Mouse (Mus musculus) embryonic facial prominence, embryonic 14.5 days (tissue): ENCODE measurements at regions not wholly inside any gene's neighbourhood (a gene's known extent, or its start where the extent isn't known, plus 50 kb on each side); places are given as distances from the start of the nearest gene placed in this dataset.

Experiments
- ATAC-seq: fragments of 200-750 bp; cut with Nextera tagmentation; 2 replicates; pipeline ENCODE4 v1.8.0; 2017; ENCODE audit warnings: low read depth, moderate number of reproducible peaks, moderate TSS enrichment
- DNase-seq: peaks from one replicate; pipeline ENCODE4 v3.0.0-alpha.2; 2015; ENCODE audit warnings: low spot score
- H3K27ac ChIP-seq: fragments of 300-500 bp; sonication (generic); replicated peaks from 2 replicates; pipeline ENCODE4 v1.5.1; 2014; ENCODE audit warnings: low read depth, mild to moderate bottlenecking, low read length, moderate library complexity
- H3K27me3 ChIP-seq: fragments of 300-500 bp; sonication (generic); replicated peaks from 2 replicates; pipeline ENCODE4 v1.6.1; 2014; ENCODE audit warnings: low read length; ENCODE audit not compliant: control insufficient read depth, insufficient read depth
- H3K36me3 ChIP-seq: fragments of 300-500 bp; sonication (generic); 2 replicates; pipeline ENCODE4 v1.6.1; 2014; ENCODE audit warnings: low read length, mixed read lengths; ENCODE audit not compliant: control insufficient read depth, insufficient read depth
- H3K4me1 ChIP-seq: fragments of 300-500 bp; sonication (generic); 2 replicates; pipeline ENCODE4 v1.6.1; 2014; ENCODE audit warnings: antibody characterized with exemption, low read length; ENCODE audit not compliant: control insufficient read depth, insufficient read depth
- H3K4me2 ChIP-seq: fragments of 300-500 bp; sonication (generic); 2 replicates; pipeline ENCODE4 v1.6.1; 2014; ENCODE audit warnings: low read depth, mild to moderate bottlenecking, low read length, moderate library complexity, mixed read lengths
- H3K4me3 ChIP-seq: fragments of 300-500 bp; sonication (generic); 2 replicates; pipeline ENCODE4 v1.5.1; 2014; ENCODE audit warnings: low read depth, mild to moderate bottlenecking, low read length
- H3K9ac ChIP-seq: fragments of 300-500 bp; sonication (generic); 2 replicates; pipeline ENCODE4 v1.6.1; 2014; ENCODE audit warnings: low read depth, mild to moderate bottlenecking, low read length, moderate library complexity, mixed read lengths
- H3K9me3 ChIP-seq: fragments of 300-500 bp; sonication (generic); 2 replicates; pipeline ENCODE4 v1.6.1; 2016; ENCODE audit warnings: low read length; ENCODE audit not compliant: control insufficient read depth
- WGBS: fragments of 180-500 bp; shearing (Covaris S2); extraction: QIAGEN DNeasy Blood & Tissue Kit; methylation state at CpG from one replicate; pipeline ENCODE4 v1.1.7; 2014; 5-methylcytosine and 5-hydroxymethylcytosine counted together

- ATAC-seq (no peak), DNase-seq (no peak)
- H3K4me1 ChIP-seq = no peaks in the 10 kb centered on the region
- H3K4me3 ChIP-seq = no peak overlapping the region
- H3K27ac ChIP-seq = no peak overlapping the region
- H3K9ac ChIP-seq = no peak overlapping the region
- no peaks in the 10 kb centered on the region for H3K36me3 ChIP-seq
- H3K27me3 ChIP-seq = no peaks in the 10 kb centered on the region
- no peaks in the 10 kb centered on the region for H3K9me3 ChIP-seq
- no peak overlapping the region for H3K4me2 ChIP-seq
- WGBS = 76% methylated on average over 4 of the region's 4 CpGs
Measured at GRCm38 (mm10) chr13:75523293-75524278, 183.0 kb upstream of the Ell2 start.

GRCm38 (mm10) chr13:75524481-75524880 is 182.1 kb upstream of the Ell2 start:
- no peaks in the 10 kb centered on the region for H3K27me3 ChIP-seq
- no peak for DNase-seq
- 85% methylated on average over 4 of the region's 4 CpGs for WGBS

GRCm38 (mm10) chr13:75531566-75531965 is 175.0 kb upstream of the Ell2 start:
- Histone ChIP-seq H3K4me2 (no peak overlapping the region), H3K9me3 (no peaks in the 10 kb centered on the region), H3K4me3 (no peak overlapping the region), H3K27me3 (no peaks in the 10 kb centered on the region), H3K36me3 (no peaks in the 10 kb centered on the region), H3K27ac (no peak overlapping the region), H3K9ac (no peak overlapping the region), H3K4me1 (no peaks in the 10 kb centered on the region)
- peak; percentile 8 for DNase-seq
- ATAC-seq = no peak
- WGBS = 86% methylated on average over 1 of the region's 1 CpGs

More at GRCm38 (mm10) chr13:75524481-75524880, 182.1 kb upstream of the Ell2 start:
- Histone ChIP-seq H3K27ac (no peak overlapping the region), H3K9ac (no peak overlapping the region), H3K4me1 (no peaks in the 10 kb centered on the region), H3K4me2 (no peak overlapping the region), H3K4me3 (no peak overlapping the region), H3K36me3 (no peaks in the 10 kb centered on the region), H3K9me3 (no peaks in the 10 kb centered on the region)
- ATAC-seq = no peak

- no peaks in the 10 kb centered on the region for H3K27me3 ChIP-seq
- ATAC-seq = peak; percentile 92
- no peaks in the 10 kb centered on the region for H3K9me3 ChIP-seq
- peak; percentile 82 for DNase-seq
- no peak overlapping the region for H3K9ac ChIP-seq
- H3K4me1 ChIP-seq = no peaks in the 10 kb centered on the region
- no peaks in the 10 kb centered on the region for H3K36me3 ChIP-seq
- H3K27ac ChIP-seq = no peak overlapping the region
- no peak overlapping the region for H3K4me2 ChIP-seq
- no peak overlapping the region for H3K4me3 ChIP-seq
- 57% methylated on average over 2 of the region's 2 CpGs for WGBS
Measured at GRCm38 (mm10) chr13:75541446-75541845, 165.1 kb upstream of the Ell2 start.

DNA sequence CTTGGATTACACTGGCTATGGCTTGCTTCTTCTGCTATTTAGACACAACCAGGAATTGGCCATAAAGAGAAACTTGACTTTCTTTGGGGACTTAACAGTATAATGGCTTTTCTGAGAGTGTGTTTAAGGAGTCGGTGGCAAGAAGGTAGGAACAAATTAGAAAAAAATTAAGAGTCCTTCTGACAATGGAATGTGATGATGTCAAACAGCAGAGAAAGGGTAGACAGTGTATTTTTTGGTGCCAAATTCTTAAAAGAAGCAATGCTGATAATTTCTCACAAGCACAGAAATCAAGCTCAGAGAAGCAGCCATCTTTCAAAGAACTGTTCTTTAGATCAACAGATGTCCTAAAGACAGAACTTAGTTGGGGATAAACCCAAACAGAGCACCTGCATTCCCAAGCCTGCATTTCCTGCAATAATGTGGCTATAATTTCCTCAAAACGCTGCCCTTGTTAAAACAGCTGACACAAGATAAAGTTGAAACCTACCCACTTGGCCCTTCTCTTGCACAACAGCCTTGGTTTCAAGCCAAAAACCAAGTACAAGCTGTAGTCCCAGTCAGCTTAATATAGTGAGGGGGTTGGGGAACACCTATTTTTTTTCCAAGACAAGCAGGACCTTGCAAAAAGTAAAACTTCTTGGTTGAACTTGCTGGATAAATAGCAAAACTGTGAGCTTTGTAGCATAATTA is 164.2 kb upstream of the Ell2 start:
- WGBS = 67% methylated on average over 2 of the region's 2 CpGs

GRCm38 (mm10) chr13:75542946-75543327 is 163.6 kb upstream of the Ell2 start:
- no peak overlapping the region for H3K4me2 ChIP-seq
- no peaks in the 10 kb centered on the region for H3K36me3 ChIP-seq
- H3K9ac ChIP-seq = no peak overlapping the region
- H3K4me3 ChIP-seq = no peak overlapping the region
- no peak overlapping the region for H3K27ac ChIP-seq
- ATAC-seq = no peak
- H3K4me1 ChIP-seq = no peaks in the 10 kb centered on the region
- DNase-seq = no peak
- no peaks in the 10 kb centered on the region for H3K27me3 ChIP-seq
- H3K9me3 ChIP-seq = no peaks in the 10 kb centered on the region

More for the DNA sequence above, 164.2 kb upstream of the Ell2 start:
- H3K4me1 ChIP-seq = no peaks in the 10 kb centered on the region
- no peak overlapping the region for H3K27ac ChIP-seq
- peak; percentile 50; the same call in 1 of the 2 replicates for ATAC-seq
- H3K4me2 ChIP-seq = no peak overlapping the region
- H3K36me3 ChIP-seq = no peaks in the 10 kb centered on the region
- H3K4me3 ChIP-seq = no peak overlapping the region
- no peak overlapping the region for H3K9ac ChIP-seq
- peak; percentile 57 for DNase-seq
- no peaks in the 10 kb centered on the region for H3K9me3 ChIP-seq
- no peaks in the 10 kb centered on the region for H3K27me3 ChIP-seq

DNA sequence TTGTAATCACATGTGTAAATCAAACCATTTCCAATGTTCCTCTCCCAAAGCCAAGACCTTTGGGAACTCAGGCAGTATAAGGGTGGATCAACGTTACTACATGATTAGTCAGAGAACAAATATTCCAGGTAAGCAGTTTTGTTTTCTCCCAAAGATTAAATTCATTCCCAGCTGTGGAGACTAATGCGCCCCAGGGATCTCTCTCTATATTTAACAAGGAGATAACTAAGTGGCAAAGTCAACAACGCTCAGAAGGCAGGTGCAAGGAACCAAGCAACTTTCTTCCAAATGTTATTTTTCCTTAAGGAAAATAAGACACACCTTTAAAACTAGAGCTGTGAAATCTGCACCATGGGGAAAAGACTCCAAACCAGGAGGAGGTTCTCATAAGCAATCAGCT is 163.0 kb upstream of the Ell2 start:
- Histone ChIP-seq H3K27ac (no peak overlapping the region), H3K9ac (no peak overlapping the region), H3K4me3 (no peak overlapping the region), H3K4me1 (no peaks in the 10 kb centered on the region), H3K4me2 (no peak overlapping the region), H3K36me3 (no peaks in the 10 kb centered on the region), H3K27me3 (no peaks in the 10 kb centered on the region), H3K9me3 (no peaks in the 10 kb centered on the region)
- ATAC-seq (0 out of 2 replicates have a peak, but pooled peaks have one; percentile 42), DNase-seq (peak; percentile 7)
- 72% methylated on average over 3 of the region's 3 CpGs for WGBS

DNA sequence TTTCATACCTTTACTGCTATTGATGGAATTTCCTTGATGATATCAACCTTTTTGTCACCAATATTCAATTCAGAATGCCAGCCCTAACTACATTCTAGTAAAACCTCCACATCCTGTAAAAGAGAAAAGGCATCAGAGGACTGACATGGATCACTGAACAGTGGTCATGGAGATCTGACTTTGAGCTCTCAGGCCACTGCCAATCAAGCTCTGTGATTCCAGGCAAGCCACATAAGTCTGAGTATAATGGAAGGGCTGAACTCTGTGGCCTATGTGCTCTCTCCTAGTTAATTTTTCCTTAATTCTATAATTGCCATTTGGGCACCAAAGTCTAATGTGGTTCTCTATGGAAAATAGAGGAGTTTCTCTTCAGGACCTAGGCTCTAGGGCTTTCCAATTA is 161.8 kb upstream of the Ell2 start:
- DNase-seq = no peak
- no peaks in the 10 kb centered on the region for H3K27me3 ChIP-seq
- H3K4me2 ChIP-seq = no peak overlapping the region
- H3K9me3 ChIP-seq = no peaks in the 10 kb centered on the region
- H3K4me1 ChIP-seq = no peaks in the 10 kb centered on the region
- H3K27ac ChIP-seq = no peak overlapping the region
- no peaks in the 10 kb centered on the region for H3K36me3 ChIP-seq
- H3K9ac ChIP-seq = no peak overlapping the region
- no peak for ATAC-seq
- H3K4me3 ChIP-seq = no peak overlapping the region
